Mouse (Mus musculus) midbrain, embryonic 11.5 days (tissue): ENCODE data around the gene Nim1k. TPM values are rescaled to one million over a fixed set of nuclear protein-coding genes. Genes with fewer than 3 reads are reported as not detected.

ENCODE experiments used
- ATAC-seq: fragments of 200-750 bp; cut with Nextera tagmentation; 2 replicates; pipeline ENCODE4 v1.8.0; 2017; ENCODE audit warnings: moderate TSS enrichment, moderate library complexity; ENCODE audit not compliant: low FRiP score
- DNase-seq: peaks from one replicate; pipeline ENCODE4 v3.0.0; 2015; ENCODE audit warnings: low spot score; ENCODE audit errors: missing footprints
- H3K27ac ChIP-seq: fragments of 300-500 bp; sonication (generic); 2 replicates; pipeline ENCODE4 v1.5.1; 2014; ENCODE audit warnings: low read depth, low read length
- H3K27me3 ChIP-seq: fragments of 300-500 bp; sonication (generic); 2 replicates; pipeline ENCODE4 v1.6.1; 2014; ENCODE audit warnings: mild to moderate bottlenecking, low read length, moderate library complexity, mixed read lengths; ENCODE audit not compliant: control insufficient read depth, insufficient read depth
- H3K36me3 ChIP-seq: fragments of 300-500 bp; sonication (generic); 2 replicates; pipeline ENCODE4 v1.6.1; 2014; ENCODE audit warnings: mild to moderate bottlenecking, low read length, moderate library complexity, mixed read lengths; ENCODE audit not compliant: control insufficient read depth, insufficient read depth
- H3K4me1 ChIP-seq: fragments of 300-500 bp; sonication (generic); 2 replicates; pipeline ENCODE4 v1.6.1; 2014; ENCODE audit warnings: low read length; ENCODE audit not compliant: control insufficient read depth, insufficient read depth
- H3K4me2 ChIP-seq: fragments of 300-500 bp; sonication (generic); 2 replicates; pipeline ENCODE4 v1.6.1; 2014; ENCODE audit warnings: mild to moderate bottlenecking, moderate library complexity
- H3K4me3 ChIP-seq: fragments of 300-500 bp; sonication (generic); 2 replicates; pipeline ENCODE4 v1.5.1; 2014; ENCODE audit warnings: low read depth, low read length
- H3K9ac ChIP-seq: fragments of 300-500 bp; sonication (generic); 2 replicates; pipeline ENCODE4 v1.6.1; 2014; ENCODE audit warnings: low read length
- H3K9me3 ChIP-seq: fragments of 300-500 bp; sonication (generic); 2 replicates; pipeline ENCODE4 v1.6.1; 2016; ENCODE audit warnings: low read length; ENCODE audit not compliant: control insufficient read depth
- WGBS: fragments of 180-500 bp; shearing (Covaris S2); extraction: QIAGEN DNeasy Blood & Tissue Kit; methylation state at CpG from one replicate; pipeline ENCODE4 v1.1.7; 2014; 5-methylcytosine and 5-hydroxymethylcytosine counted together
- polyA plus RNA-seq: library from polyadenylated mRNA; unstranded; fragments of >200 nt; fragmentation: Nextera tagmentation; extraction: Ambion mirVana; gene quantifications from 2 replicates; pipeline ENCODE4 v1.2.1, GENCODE M21; 2014

The Nim1k gene
- polyA plus RNA-seq, 1 experiment from 2014 or later: 2.4 TPM

DNA sequence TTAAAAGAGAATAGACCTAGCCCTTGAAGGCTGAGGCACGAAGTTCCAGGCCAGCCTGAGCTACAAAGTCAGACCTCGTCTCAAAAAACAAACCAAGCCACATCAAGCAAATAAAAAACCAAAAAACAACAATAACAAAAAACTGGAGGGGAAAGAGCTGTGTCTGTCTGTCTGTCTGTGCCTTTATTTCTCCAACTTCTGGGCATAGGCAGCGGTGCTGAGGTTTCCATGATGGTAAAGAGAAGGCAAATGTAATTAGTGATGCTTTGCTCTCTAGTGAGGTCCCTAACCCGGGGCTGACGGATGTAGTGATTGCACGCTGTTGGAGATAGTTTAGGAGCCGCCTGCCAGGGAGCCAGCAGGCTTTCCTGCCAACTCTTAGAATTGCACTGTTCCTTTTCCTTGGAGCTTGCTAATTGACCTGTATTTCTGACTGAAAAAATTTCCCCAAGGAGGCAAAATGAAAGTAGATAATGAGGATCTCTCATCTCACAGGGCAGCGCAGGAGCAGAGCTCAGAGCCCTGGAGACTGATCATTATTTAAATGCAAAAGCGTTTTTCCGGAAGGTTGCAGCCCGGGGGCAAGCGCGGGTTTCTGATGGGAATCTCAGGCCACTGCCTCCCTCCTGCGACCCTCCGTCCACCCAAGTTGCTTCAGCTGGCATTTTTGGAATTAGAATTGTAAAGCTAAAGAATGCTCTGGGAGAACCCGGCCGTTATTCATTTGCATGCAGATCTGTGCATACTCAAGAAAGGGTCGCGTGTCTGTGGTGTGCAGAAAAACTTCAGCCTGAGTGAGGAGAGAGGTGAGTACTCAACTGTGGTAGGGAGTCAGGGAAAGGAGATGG, 14.1 kb downstream of the Nim1k start:
- peak overlapping the region; percentile 10 for H3K9ac ChIP-seq
- no peak overlapping the region; the same call in 1 of the 2 replicates for H3K27ac ChIP-seq
- WGBS: 2% methylated on average over 19 of the region's 19 CpGs

DNA sequence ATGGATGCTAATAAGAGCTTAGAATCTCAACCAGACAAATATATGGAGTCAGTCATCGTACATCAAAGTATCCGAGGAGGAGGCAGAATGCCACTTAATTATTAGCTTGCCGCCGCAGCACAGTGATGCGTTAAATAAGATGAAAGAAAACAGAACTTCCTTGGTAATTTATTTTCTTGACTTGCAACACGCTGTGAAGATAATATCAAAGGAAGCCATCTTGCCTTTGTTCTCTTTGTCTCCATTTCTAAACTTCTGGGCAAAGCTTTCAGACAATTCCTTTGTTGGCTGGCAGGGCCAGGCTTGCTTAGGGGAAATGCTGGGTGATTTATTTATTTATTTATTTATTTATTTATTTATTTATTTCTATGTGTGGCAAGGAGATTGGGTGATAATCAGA, 24.2 kb downstream of the Nim1k start:
- Histone ChIP-seq H3K27me3 (no peaks in the 10 kb centered on the region), H3K9ac (no peak overlapping the region), H3K4me2 (no peak overlapping the region), H3K36me3 (no peaks in the 10 kb centered on the region), H3K4me1 (peaks cover 6% of the 10 kb centered on the region; the same call in 1 of the 2 replicates), H3K27ac (no peak overlapping the region), H3K9me3 (no peaks in the 10 kb centered on the region), H3K4me3 (no peak overlapping the region)
- WGBS: 49% methylated on average over 6 of the region's 6 CpGs
- ATAC-seq (no peak), DNase-seq (no peak)

More for the DNA sequence above, 14.1 kb downstream of the Nim1k start:
- H3K4me1 ChIP-seq: peaks cover 5% of the 10 kb centered on the region; the same call in 1 of the 2 replicates
- ATAC-seq: peak; percentile 67
- peak overlapping the region; percentile 5; the same call in 1 of the 2 replicates for H3K4me3 ChIP-seq
- no peaks in the 10 kb centered on the region for H3K27me3 ChIP-seq
- H3K9me3 ChIP-seq: no peaks in the 10 kb centered on the region
- H3K36me3 ChIP-seq: no peaks in the 10 kb centered on the region
- peak; percentile 92 for DNase-seq
- peak overlapping the region; percentile 30 for H3K4me2 ChIP-seq

DNA sequence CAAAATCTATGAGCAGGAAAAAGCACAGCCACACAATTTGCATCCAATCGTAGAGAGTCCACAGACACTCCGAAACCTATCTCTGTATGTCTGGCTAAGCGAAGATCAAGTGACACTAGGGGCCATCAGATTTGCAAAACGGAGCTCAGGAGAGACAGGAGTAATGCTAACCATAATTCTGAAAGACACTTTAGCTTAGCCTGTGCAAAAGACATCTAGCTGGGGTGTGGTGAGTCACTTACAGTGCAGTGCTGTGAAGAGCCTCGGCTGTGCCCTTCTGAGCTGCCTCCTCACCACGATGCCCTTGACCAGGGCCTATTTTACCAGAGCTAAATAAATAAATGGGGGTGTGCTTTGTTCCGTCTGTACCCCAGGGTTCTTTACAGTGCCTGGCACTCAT, 26.3 kb downstream of the Nim1k start:
- Histone ChIP-seq H3K27ac (no peak overlapping the region), H3K9ac (no peak overlapping the region), H3K4me3 (no peak overlapping the region), H3K36me3 (no peaks in the 10 kb centered on the region), H3K9me3 (no peaks in the 10 kb centered on the region), H3K4me2 (no peak overlapping the region), H3K4me1 (peaks cover 6% of the 10 kb centered on the region; the same call in 1 of the 2 replicates), H3K27me3 (no peaks in the 10 kb centered on the region)
- ATAC-seq: no peak
- DNase-seq: no peak
- 88% methylated on average over 7 of the region's 7 CpGs for WGBS

DNA sequence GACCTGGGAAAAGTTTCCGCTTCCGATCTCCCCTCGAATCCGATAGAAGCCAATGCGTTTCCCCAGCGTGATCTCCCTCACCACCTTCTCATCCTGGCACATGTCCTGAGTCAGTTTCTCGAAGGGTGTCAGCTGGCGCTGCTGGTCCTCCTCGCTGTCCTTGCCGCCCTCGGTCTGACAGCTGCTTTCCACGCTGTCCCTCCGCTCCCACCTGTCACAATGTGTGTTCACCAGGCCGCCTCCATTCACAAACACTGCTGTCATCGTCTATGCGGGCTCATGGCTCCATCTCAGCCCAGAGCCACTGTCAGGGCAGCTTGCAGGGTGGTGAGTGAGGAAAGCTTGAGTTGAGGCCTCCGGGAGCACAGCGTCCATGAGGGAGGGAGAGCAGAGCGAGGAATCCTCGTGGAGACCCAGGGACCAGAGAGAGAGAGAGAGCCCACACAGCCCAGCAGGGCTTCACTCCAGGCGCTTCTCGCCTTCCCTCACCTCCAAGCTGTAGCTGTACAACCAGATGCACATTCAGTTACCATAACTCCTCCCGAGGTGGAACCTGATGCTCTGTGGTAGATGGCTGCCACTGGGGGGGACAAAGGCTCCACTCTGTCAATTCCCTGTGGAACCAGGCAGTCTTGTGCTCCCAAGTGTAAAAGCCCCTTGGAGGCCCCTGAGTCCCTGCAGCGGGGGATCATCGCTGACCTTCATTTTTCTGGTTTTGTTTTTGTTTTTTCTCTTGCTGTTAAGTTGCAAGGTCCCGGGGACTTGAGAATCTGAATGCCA, 27.9 kb downstream of the Nim1k start:
- Histone ChIP-seq H3K27ac (no peak overlapping the region), H3K4me1 (peaks cover 6% of the 10 kb centered on the region; the same call in 1 of the 2 replicates), H3K9me3 (no peaks in the 10 kb centered on the region), H3K9ac (no peak overlapping the region), H3K36me3 (no peaks in the 10 kb centered on the region), H3K4me2 (no peak overlapping the region), H3K4me3 (no peak overlapping the region), H3K27me3 (no peaks in the 10 kb centered on the region)
- ATAC-seq (peak; percentile 38; the same call in 1 of the 2 replicates), DNase-seq (no peak)
- 66% methylated on average over 26 of the region's 26 CpGs for WGBS

DNA sequence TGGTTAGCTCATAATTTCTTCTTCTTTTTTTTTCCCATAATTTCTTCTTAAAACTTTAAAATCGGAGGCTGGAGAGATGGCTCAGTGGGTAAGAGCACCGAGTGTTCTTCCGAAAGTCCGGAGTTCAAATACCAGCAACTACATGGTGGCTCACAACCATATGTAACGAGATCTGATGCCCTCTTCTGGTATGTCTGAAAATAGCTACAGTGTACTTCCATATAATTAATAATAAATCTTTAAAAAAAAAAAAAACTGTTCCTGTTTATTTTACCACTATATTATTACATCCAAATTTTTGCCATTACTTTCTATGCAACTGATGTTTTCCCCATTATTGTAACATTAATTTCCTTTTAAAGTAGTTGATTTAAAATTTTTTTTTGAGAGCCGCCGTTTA, 31.1 kb downstream of the Nim1k start:
- no peaks in the 10 kb centered on the region for H3K27me3 ChIP-seq
- no peaks in the 10 kb centered on the region for H3K36me3 ChIP-seq
- no peak for DNase-seq
- no peak overlapping the region for H3K27ac ChIP-seq
- no peak for ATAC-seq
- no peak overlapping the region for H3K4me2 ChIP-seq
- WGBS: 89% methylated on average over 7 of the region's 7 CpGs
- no peaks in the 10 kb centered on the region for H3K9me3 ChIP-seq
- no peak overlapping the region for H3K4me3 ChIP-seq
- H3K9ac ChIP-seq: no peak overlapping the region
- H3K4me1 ChIP-seq: peaks cover 6% of the 10 kb centered on the region; the same call in 1 of the 2 replicates

DNA sequence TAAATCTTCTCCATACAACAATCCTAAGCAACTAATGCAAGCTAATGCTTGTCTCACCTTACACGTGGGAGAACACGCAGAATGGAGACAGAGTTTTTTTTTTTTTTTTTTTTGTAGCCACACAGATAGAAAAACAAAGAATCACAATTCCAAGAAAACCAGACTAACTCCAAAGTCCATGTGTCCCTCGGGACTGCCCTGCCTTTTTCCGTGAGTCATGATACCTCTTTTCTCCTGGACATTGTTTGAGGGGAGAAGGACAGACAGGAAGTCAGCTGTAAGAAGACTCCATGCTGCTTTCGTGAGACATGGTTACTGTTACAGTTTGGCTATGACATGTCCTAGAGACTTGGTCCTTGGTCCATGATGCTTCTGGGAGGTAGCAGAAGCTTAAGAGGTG, 32.3 kb downstream of the Nim1k start:
- DNase-seq: no peak
- H3K27ac ChIP-seq: no peak overlapping the region
- H3K4me3 ChIP-seq: no peak overlapping the region
- H3K9ac ChIP-seq: no peak overlapping the region
- 89% methylated on average over 5 of the region's 5 CpGs for WGBS
- peaks cover 6% of the 10 kb centered on the region; the same call in 1 of the 2 replicates for H3K4me1 ChIP-seq
- H3K36me3 ChIP-seq: no peaks in the 10 kb centered on the region
- no peaks in the 10 kb centered on the region for H3K9me3 ChIP-seq
- H3K27me3 ChIP-seq: no peaks in the 10 kb centered on the region
- no peak for ATAC-seq
- H3K4me2 ChIP-seq: no peak overlapping the region

DNA sequence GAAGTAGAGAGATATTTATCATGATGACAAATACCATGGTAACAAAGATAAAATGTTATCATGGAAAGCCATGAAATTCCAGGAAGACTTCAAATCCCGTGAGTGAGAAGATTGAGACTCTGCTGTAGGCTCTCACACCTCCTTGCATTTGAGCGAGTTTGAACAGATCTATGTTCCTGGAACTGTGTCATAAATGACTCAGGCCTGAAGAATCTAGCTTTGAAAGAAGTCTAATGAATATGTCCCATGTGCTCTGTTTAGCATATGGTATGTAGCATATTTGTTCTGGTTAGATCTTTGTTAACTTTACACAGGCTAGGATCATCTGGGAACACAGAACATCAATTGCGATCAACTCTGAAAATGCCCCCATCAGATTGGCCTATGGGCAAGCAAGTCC, 33.2 kb downstream of the Nim1k start:
- Histone ChIP-seq H3K9me3 (no peaks in the 10 kb centered on the region), H3K27me3 (no peaks in the 10 kb centered on the region), H3K9ac (no peak overlapping the region), H3K27ac (no peak overlapping the region), H3K4me2 (no peak overlapping the region), H3K4me1 (no peaks in the 10 kb centered on the region), H3K36me3 (no peaks in the 10 kb centered on the region), H3K4me3 (no peak overlapping the region)
- ATAC-seq (no peak), DNase-seq (no peak)
- WGBS: 86% methylated on average over 3 of the region's 3 CpGs

DNA sequence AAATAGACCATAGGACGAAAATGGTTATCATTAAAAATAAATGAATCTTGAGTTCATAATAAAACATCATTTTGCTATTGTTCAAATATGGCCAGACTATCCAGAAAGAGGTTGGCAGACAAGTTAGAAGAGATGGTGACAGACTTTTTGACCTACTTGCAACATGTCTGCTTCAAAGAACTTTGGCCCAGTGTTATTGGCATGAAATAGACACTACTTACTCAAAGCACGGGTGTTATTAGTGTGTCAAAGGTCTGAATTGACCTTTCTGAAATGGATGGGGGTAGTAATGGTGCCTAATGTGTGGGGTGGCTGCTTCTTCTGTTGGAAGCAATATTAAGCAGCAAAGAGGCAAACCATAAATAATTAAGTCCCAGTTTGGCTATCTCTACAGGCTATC, 39.6 kb downstream of the Nim1k start:
- no peak overlapping the region for H3K9ac ChIP-seq
- no peaks in the 10 kb centered on the region for H3K4me1 ChIP-seq
- H3K4me2 ChIP-seq: no peak overlapping the region
- WGBS: 86% methylated on average over 2 of the region's 2 CpGs
- no peaks in the 10 kb centered on the region for H3K9me3 ChIP-seq
- H3K27me3 ChIP-seq: no peaks in the 10 kb centered on the region
- ATAC-seq (no peak), DNase-seq (no peak)
- H3K36me3 ChIP-seq: no peaks in the 10 kb centered on the region; the same call in 1 of the 2 replicates
- no peak overlapping the region for H3K4me3 ChIP-seq
- H3K27ac ChIP-seq: no peak overlapping the region

DNA sequence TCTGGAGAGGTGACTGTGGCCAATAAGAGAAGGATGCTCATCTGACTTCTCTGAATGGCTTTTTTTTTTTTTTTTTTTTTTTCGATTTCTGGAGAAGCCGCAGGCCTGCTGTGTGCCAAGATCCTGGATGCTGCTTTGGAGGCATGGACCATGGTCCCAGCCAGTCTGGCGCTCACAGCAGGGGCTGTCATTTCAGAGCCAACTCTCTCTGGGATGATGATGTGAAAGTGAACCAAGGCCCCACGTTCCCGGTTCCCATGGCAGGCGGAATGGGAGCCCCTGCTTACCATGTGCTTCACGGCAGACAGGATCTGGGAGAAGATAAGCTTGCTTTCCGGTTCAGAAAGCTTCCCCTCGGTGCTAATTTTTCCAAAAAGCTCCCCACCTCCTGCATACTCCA, 41.9 kb downstream of the Nim1k start:
- Histone ChIP-seq H3K9me3 (no peaks in the 10 kb centered on the region), H3K4me3 (no peak overlapping the region), H3K4me1 (no peaks in the 10 kb centered on the region), H3K4me2 (no peak overlapping the region), H3K27ac (no peak overlapping the region), H3K27me3 (no peaks in the 10 kb centered on the region), H3K36me3 (peaks cover 13% of the 10 kb centered on the region), H3K9ac (no peak overlapping the region)
- no peak for DNase-seq
- WGBS: 76% methylated on average over 9 of the region's 9 CpGs
- ATAC-seq: no peak
